Mouse (Mus musculus) liver, adult 2 months (tissue): ENCODE results near the gene Enc1. TPM values are rescaled to one million over a fixed set of nuclear protein-coding genes. Genes with fewer than 3 reads are reported as not detected.

ENCODE experiments used
- DNase-seq: peaks from one replicate; pipeline ENCODE4 v3.0.0-alpha.2; 2011; ENCODE audit warnings: low read depth, low spot score; ENCODE audit errors: extremely low read depth
- H3K27ac ChIP-seq: fragments of 200-500 bp; replicated peaks from 2 replicates; pipeline ENCODE4 v1.5.1; 2012; ENCODE audit warnings: low read depth, mild to moderate bottlenecking, control low read depth, inconsistent platforms, low read length; ENCODE audit not compliant: insufficient read depth
- H3K27me3 ChIP-seq: fragments of 200-500 bp; 2 replicates; pipeline ENCODE4 v1.6.1; 2012; ENCODE audit warnings: mild to moderate bottlenecking, moderate library complexity, low read length, inconsistent platforms; ENCODE audit not compliant: control insufficient read depth, insufficient read depth
- H3K36me3 ChIP-seq: fragments of 200-500 bp; 2 replicates; pipeline ENCODE4 v1.6.1; 2012; ENCODE audit warnings: low read length, inconsistent platforms; ENCODE audit not compliant: control insufficient read depth, insufficient read depth
- H3K4me1 ChIP-seq: fragments of 200-500 bp; 2 replicates; pipeline ENCODE4 v1.6.1; 2011; ENCODE audit warnings: low read length; ENCODE audit not compliant: control insufficient read depth, insufficient read depth
- H3K4me3 ChIP-seq: fragments of 200-500 bp; 2 replicates; pipeline ENCODE4 v1.5.1; 2011; ENCODE audit warnings: low read depth, mild to moderate bottlenecking, control low read depth, low read length, moderate library complexity; ENCODE audit not compliant: insufficient read depth
- H3K79me2 ChIP-seq: fragments of 200-500 bp; 2 replicates; pipeline ENCODE4 v1.6.1; 2012; ENCODE audit warnings: inconsistent platforms, mild to moderate bottlenecking, low read length, moderate library complexity; ENCODE audit not compliant: control insufficient read depth, insufficient read depth
- H3K9ac ChIP-seq: fragments of 200-500 bp; 2 replicates; pipeline ENCODE4 v1.6.1; 2012; ENCODE audit warnings: low read depth, mild to moderate bottlenecking, control low read depth, inconsistent platforms, low read length
- CTCF ChIP-seq: fragments of 200-500 bp; IDR thresholded peaks from 2 replicates; pipeline ENCODE4 v1.5.1; 2011; ENCODE audit warnings: low read depth, low read length, control low read depth
- POLR2A ChIP-seq: fragments of 200-500 bp; IDR thresholded peaks from 2 replicates; pipeline ENCODE4 v1.6.1; 2011; ENCODE audit warnings: low read length, control low read depth; ENCODE audit not compliant: insufficient read depth; ENCODE audit errors: extremely low read depth
- WGBS: fragments of 180-500 bp; shearing (Covaris S2); methylation state at CpG from one replicate; pipeline ENCODE4 v1.1.7; 2018; 5-methylcytosine and 5-hydroxymethylcytosine counted together
- polyA plus RNA-seq: library from polyadenylated mRNA; depleted of rRNA; stranded (reverse); fragments of >200 nt; gene quantifications from 2 replicates; pipeline ENCODE4 v1.2.3, GENCODE M21; 2012
- total RNA-seq: library from RNA; depleted of rRNA; stranded (reverse); fragments of >200 nt; gene quantifications from 2 replicates; pipeline ENCODE4 v1.2.3, GENCODE M21; 2014

The Enc1 gene
- total and polyA plus RNA-seq, 2 experiments, result 1.3 to 2.6 TPM

- Histone ChIP-seq H3K36me3 (no peaks in the 10 kb centered on the region), H3K4me3 (no peak overlapping the region), H3K27me3 (no peaks in the 10 kb centered on the region), H3K79me2 (no peaks in the 10 kb centered on the region), H3K27ac (no peak overlapping the region), H3K4me1 (peaks cover 3% of the 10 kb centered on the region; the same call in 1 of the 2 replicates), H3K9ac (no peak overlapping the region)
- DNase-seq, result no peak
- no peak for TF ChIP-seq CTCF
- no peak for TF ChIP-seq POLR2A
- 86% methylated on average over 7 of the region's 7 CpGs for WGBS
Measured at GRCm38 (mm10) chr13:97207472-97208111, 33.3 kb upstream of the Enc1 start.

- DNase-seq, result no peak
- WGBS, result 63% methylated on average over 7 of the region's 7 CpGs
Measured at GRCm38 (mm10) chr13:97208112-97208478, 32.8 kb upstream of the Enc1 start.

GRCm38 (mm10) chr13:97208500-97209010 is 32.4 kb upstream of the Enc1 start:
- Histone ChIP-seq H3K4me3 (no peak overlapping the region), H3K79me2 (no peaks in the 10 kb centered on the region), H3K36me3 (no peaks in the 10 kb centered on the region), H3K9ac (no peak overlapping the region), H3K4me1 (peaks cover 3% of the 10 kb centered on the region; the same call in 1 of the 2 replicates), H3K27me3 (no peaks in the 10 kb centered on the region), H3K27ac (0 out of 2 replicates have a peak overlapping the region, but pooled peaks have one; percentile 16)
- WGBS, result 77% methylated on average over 3 of the region's 3 CpGs
- TF ChIP-seq POLR2A (no peak), CTCF (no peak)
- no peak for DNase-seq

More at GRCm38 (mm10) chr13:97208112-97208478, 32.8 kb upstream of the Enc1 start:
- Histone ChIP-seq H3K36me3 (no peaks in the 10 kb centered on the region), H3K4me3 (no peak overlapping the region), H3K4me1 (peaks cover 3% of the 10 kb centered on the region; the same call in 1 of the 2 replicates), H3K27me3 (no peaks in the 10 kb centered on the region), H3K27ac (0 out of 2 replicates have a peak overlapping the region, but pooled peaks have one; percentile 16), H3K9ac (no peak overlapping the region), H3K79me2 (no peaks in the 10 kb centered on the region)
- TF ChIP-seq CTCF (no peak), POLR2A (no peak)

GRCm38 (mm10) chr13:97214583-97215268 is 26.2 kb upstream of the Enc1 start:
- DNase-seq, result no peak
- H3K9ac ChIP-seq, result no peak overlapping the region
- H3K4me3 ChIP-seq, result no peak overlapping the region
- no peak for TF ChIP-seq POLR2A
- no peak for TF ChIP-seq CTCF
- H3K27ac ChIP-seq, result no peak overlapping the region
- H3K27me3 ChIP-seq, result no peaks in the 10 kb centered on the region
- H3K36me3 ChIP-seq, result no peaks in the 10 kb centered on the region
- 89% methylated on average over 3 of the region's 3 CpGs for WGBS
- no peaks in the 10 kb centered on the region for H3K4me1 ChIP-seq
- no peaks in the 10 kb centered on the region for H3K79me2 ChIP-seq

- 73% methylated on average over 4 of the region's 4 CpGs for WGBS
- H3K9ac ChIP-seq, result no peak overlapping the region
- no peaks in the 10 kb centered on the region for H3K27me3 ChIP-seq
- H3K4me3 ChIP-seq, result no peak overlapping the region
- H3K36me3 ChIP-seq, result no peaks in the 10 kb centered on the region
- H3K4me1 ChIP-seq, result no peaks in the 10 kb centered on the region
- TF ChIP-seq CTCF (no peak), POLR2A (no peak)
- no peak overlapping the region for H3K27ac ChIP-seq
- H3K79me2 ChIP-seq, result no peaks in the 10 kb centered on the region
- DNase-seq, result no peak
Measured at GRCm38 (mm10) chr13:97215563-97215962, 25.3 kb upstream of the Enc1 start.

GRCm38 (mm10) chr13:97216196-97216595 is 24.7 kb upstream of the Enc1 start:
- no peak for DNase-seq
- no peaks in the 10 kb centered on the region for H3K27me3 ChIP-seq
- H3K4me1 ChIP-seq, result no peaks in the 10 kb centered on the region
- 91% methylated on average over 5 of the region's 5 CpGs for WGBS
- no peak overlapping the region for H3K27ac ChIP-seq
- H3K36me3 ChIP-seq, result no peaks in the 10 kb centered on the region
- no peak for TF ChIP-seq CTCF
- H3K79me2 ChIP-seq, result no peaks in the 10 kb centered on the region
- H3K9ac ChIP-seq, result no peak overlapping the region
- no peak overlapping the region for H3K4me3 ChIP-seq
